Mouse (Mus musculus): ENCODE measurements around the gene Denr.

DNA sequence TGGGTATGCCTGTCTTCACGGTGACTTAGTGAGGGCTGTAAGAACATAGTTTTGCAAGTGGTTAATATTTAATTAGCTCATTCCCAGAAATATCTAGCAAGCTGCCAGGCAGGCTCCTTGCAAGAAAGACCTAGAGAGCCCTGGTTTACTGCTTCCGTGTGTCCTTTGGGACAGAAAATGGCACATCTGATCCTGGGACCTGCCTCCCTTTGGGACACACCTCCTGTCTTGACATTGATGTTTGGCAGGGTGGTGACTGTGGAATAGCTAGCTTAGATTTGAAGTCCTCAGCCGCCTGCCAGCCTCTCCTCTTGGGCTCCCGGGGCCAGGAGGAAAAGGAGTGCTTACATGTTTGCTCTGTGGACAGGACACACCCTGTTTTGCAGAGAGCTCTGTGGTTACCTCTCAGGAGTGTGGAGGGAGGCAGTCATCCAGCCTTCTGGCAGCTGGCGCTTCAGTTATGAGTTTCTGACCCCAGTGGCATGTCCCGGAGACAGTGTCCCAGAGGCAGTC is 68.7 kb downstream of the Denr start:
- no peak for TF ChIP-seq CTCF (conservative IDR thresholded peaks at IDR 0.05; ENCODE audit: insufficient read depth, insufficient read length, low read depth, low read length)
- TF ChIP-seq POLR2A (IDR thresholded peaks at IDR 0.05; ENCODE audit: low read depth, low read length), result no peak
